Mouse (Mus musculus): ENCODE results near the gene Gbp8.
"Not testable (repeated sequence)": the region's sequence is repeated elsewhere in the genome, so short reads cannot be mapped to it uniquely, and the experiment has no call there.

Gene Gbp8

GRCm38 (mm10) chr5:105053471-105054169, 85.7 kb downstream of the Gbp8 start:
- not testable (repeated sequence) for DNase-seq

- DNase-seq = no peak
Measured at GRCm38 (mm10) chr5:105032362-105032761, 107.0 kb downstream of the Gbp8 start.

DNA sequence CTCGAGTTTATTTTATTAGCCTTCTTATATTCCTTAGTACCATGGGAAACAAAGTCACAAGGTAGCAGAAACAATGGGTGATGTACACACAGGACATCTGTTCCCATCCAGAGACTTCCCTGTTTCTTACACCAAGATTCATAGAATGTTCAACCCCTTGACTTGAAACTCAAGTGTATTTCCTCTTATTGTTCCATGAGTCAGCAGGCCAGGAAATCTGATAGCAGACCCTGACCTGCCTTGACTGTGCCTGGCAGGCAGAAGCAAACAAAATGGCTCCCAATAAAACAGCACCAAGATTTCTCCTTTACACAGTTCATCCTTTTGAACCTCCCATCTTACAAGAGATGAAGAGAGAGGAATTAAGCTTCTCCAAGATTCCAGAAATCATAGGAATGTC, 126.8 kb downstream of the Gbp8 start:
- DNase-seq = no peak

- no peak for DNase-seq
Measured at GRCm38 (mm10) chr5:105011570-105011969, 127.8 kb downstream of the Gbp8 start.

DNA sequence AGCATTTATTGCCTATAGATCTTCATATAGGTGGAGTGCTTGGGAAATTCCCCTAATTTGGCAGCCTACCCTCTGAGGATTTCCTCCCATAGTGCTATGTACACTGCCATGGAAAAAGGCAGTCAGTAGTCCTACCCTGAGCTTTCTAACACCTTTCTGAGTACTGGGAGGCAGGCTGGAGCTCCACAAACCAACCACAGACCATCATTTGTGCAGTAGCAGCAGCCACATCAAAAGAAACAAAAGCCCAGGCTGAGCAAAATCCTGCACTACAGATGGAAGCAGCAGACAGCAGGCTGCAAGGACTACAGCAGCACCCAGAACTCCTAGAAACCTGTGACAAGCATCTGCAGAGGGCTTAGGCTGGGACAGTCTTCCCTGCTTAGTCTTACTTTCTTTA, 129.0 kb downstream of the Gbp8 start:
- DNase-seq = no peak

GRCm38 (mm10) chr5:104989411-104989810, 149.9 kb downstream of the Gbp8 start:
- DNase-seq = no peak

GRCm38 (mm10) chr5:104988000-104988399, 151.3 kb downstream of the Gbp8 start:
- no peak for DNase-seq

GRCm38 (mm10) chr5:104986706-104987105, 152.6 kb downstream of the Gbp8 start:
- DNase-seq = peak; percentile 43

- peak; percentile 3 for DNase-seq
Measured at GRCm38 (mm10) chr5:104982535-104982934, 156.8 kb downstream of the Gbp8 start, which contains the start of gene Abcg3. Abcg3 (minus strand) TSS chr5:104982718.

DNA sequence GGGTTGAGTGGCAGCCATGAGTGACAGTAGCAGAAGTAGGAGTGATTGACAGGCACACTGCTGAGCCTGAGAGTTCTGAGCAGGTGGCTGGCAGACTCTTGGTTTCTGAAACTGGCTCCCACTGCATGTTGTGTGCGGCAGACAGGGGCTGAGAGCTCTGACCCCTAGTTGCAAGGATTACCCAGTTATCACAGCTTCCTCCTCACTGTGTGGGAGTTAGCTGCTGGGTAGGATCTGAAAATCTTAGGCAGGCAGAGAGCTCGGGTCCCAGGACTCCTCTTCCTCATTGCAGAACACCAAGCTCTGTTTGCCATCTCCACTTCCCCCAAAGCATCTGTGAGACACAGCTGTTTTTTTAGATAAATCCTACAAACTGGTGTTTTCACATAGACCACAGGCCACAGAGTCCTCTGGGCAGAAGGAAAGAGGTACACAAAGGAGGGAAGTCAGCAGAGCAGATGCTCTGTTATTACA, 160.3 kb downstream of the Gbp8 start:
- no peak for DNase-seq
